Mouse (Mus musculus) midbrain, embryonic 14.5 days (tissue): Measurements from ENCODE around the gene Ankrd50. TPM values are rescaled to one million over a fixed set of nuclear protein-coding genes. Genes with fewer than 3 reads are reported as not detected.

Source experiments
- ATAC-seq: fragments of 200-750 bp; cut with Nextera tagmentation; 2 replicates; pipeline ENCODE4 v1.8.0; 2017; ENCODE audit warnings: moderate number of reproducible peaks, moderate library complexity; ENCODE audit not compliant: low FRiP score, low TSS enrichment
- DNase-seq: peaks from one replicate; pipeline ENCODE4 v3.0.0-alpha.2; 2015
- H3K27ac ChIP-seq: fragments of 300-500 bp; sonication (generic); replicated peaks from 2 replicates; pipeline ENCODE4 v1.5.1; 2014; ENCODE audit warnings: mild to moderate bottlenecking, low read depth, low read length, moderate library complexity
- H3K27me3 ChIP-seq: fragments of 300-500 bp; sonication (generic); 2 replicates; pipeline ENCODE4 v1.6.1; 2014; ENCODE audit warnings: low read length, control low read depth, mixed read lengths; ENCODE audit not compliant: control insufficient read depth, insufficient read depth
- H3K36me3 ChIP-seq: fragments of 300-500 bp; sonication (generic); 2 replicates; pipeline ENCODE4 v1.6.1; 2014; ENCODE audit warnings: low read length, control low read depth; ENCODE audit not compliant: control insufficient read depth, insufficient read depth
- H3K4me1 ChIP-seq: fragments of 300-500 bp; sonication (generic); 2 replicates; pipeline ENCODE4 v1.6.1; 2014; ENCODE audit warnings: mild to moderate bottlenecking, antibody characterized with exemption, low read length, control low read depth; ENCODE audit not compliant: control insufficient read depth, insufficient read depth
- H3K4me2 ChIP-seq: fragments of 300-500 bp; sonication (generic); 2 replicates; pipeline ENCODE4 v1.6.1; 2014; ENCODE audit warnings: mild to moderate bottlenecking, low read length, moderate library complexity
- H3K4me3 ChIP-seq: fragments of 300-500 bp; sonication (generic); replicated peaks from 2 replicates; pipeline ENCODE4 v1.5.1; 2014; ENCODE audit warnings: low read depth, low read length
- H3K9ac ChIP-seq: fragments of 300-500 bp; sonication (generic); replicated peaks from 2 replicates; pipeline ENCODE4 v1.6.1; 2014; ENCODE audit warnings: mild to moderate bottlenecking, low read length, moderate library complexity
- H3K9me3 ChIP-seq: fragments of 300-500 bp; sonication (generic); 2 replicates; pipeline ENCODE4 v1.6.1; 2016; ENCODE audit warnings: low read length, control low read depth, mixed read lengths; ENCODE audit not compliant: control insufficient read depth
- WGBS: fragments of 180-500 bp; shearing (Covaris S2); extraction: QIAGEN DNeasy Blood & Tissue Kit; methylation state at CpG from one replicate; pipeline ENCODE4 v1.1.7; 2014; 5-methylcytosine and 5-hydroxymethylcytosine counted together
- polyA plus RNA-seq: library from polyadenylated mRNA; unstranded; fragments of >200 nt; fragmentation: Nextera tagmentation; extraction: Ambion mirVana; gene quantifications from 2 replicates; pipeline ENCODE4 v1.2.1, GENCODE M21; 2014

The Ankrd50 gene
- polyA plus RNA-seq, 1 experiment from 2014 or later: 37.1 TPM

GRCm38 (mm10) chr3:38459507-38460249 is 25.0 kb downstream of the Ankrd50 start:
- Histone ChIP-seq H3K27me3 (no peaks in the 10 kb centered on the region), H3K4me3 (no peak overlapping the region), H3K27ac (no peak overlapping the region), H3K9me3 (no peaks in the 10 kb centered on the region), H3K4me2 (no peak overlapping the region), H3K36me3 (peaks cover 63% of the 10 kb centered on the region), H3K9ac (no peak overlapping the region), H3K4me1 (no peaks in the 10 kb centered on the region)
- ATAC-seq (no peak), DNase-seq (no peak)
- 92% methylated on average over 5 of the region's 5 CpGs for WGBS

- H3K27ac ChIP-seq: no peak overlapping the region
- no peak overlapping the region for H3K9ac ChIP-seq
- no peak for ATAC-seq
- peaks cover 78% of the 10 kb centered on the region for H3K36me3 ChIP-seq
- H3K27me3 ChIP-seq: no peaks in the 10 kb centered on the region
- DNase-seq: no peak
- H3K4me1 ChIP-seq: no peaks in the 10 kb centered on the region
- no peaks in the 10 kb centered on the region for H3K9me3 ChIP-seq
- 96% methylated on average over 14 of the region's 14 CpGs for WGBS
- no peak overlapping the region for H3K4me2 ChIP-seq
- no peak overlapping the region for H3K4me3 ChIP-seq
These were observed 27.6 kb downstream of the Ankrd50 start for GRCm38 (mm10) chr3:38457041-38457440.

- no peak for ATAC-seq
- no peaks in the 10 kb centered on the region for H3K4me1 ChIP-seq
- no peak overlapping the region for H3K4me3 ChIP-seq
- no peaks in the 10 kb centered on the region for H3K27me3 ChIP-seq
- no peak overlapping the region for H3K27ac ChIP-seq
- no peaks in the 10 kb centered on the region for H3K9me3 ChIP-seq
- H3K4me2 ChIP-seq: no peak overlapping the region
- H3K9ac ChIP-seq: no peak overlapping the region
- peaks cover 65% of the 10 kb centered on the region for H3K36me3 ChIP-seq
- 87% methylated on average over 9 of the region's 9 CpGs for WGBS
- peak; percentile 39 for DNase-seq
These were observed 32.4 kb downstream of the Ankrd50 start for GRCm38 (mm10) chr3:38452199-38452598.

GRCm38 (mm10) chr3:38446586-38446985 is 38.1 kb downstream of the Ankrd50 start:
- Histone ChIP-seq H3K4me1 (no peaks in the 10 kb centered on the region), H3K27ac (no peak overlapping the region), H3K9me3 (no peaks in the 10 kb centered on the region), H3K4me2 (no peak overlapping the region), H3K9ac (no peak overlapping the region), H3K4me3 (no peak overlapping the region), H3K36me3 (peaks cover 11% of the 10 kb centered on the region), H3K27me3 (no peaks in the 10 kb centered on the region)
- 93% methylated on average over 9 of the region's 9 CpGs for WGBS
- no peak for ATAC-seq
- no peak for DNase-seq

GRCm38 (mm10) chr3:38443875-38444274 is 40.8 kb downstream of the Ankrd50 start:
- Histone ChIP-seq H3K4me2 (no peak overlapping the region), H3K4me1 (no peaks in the 10 kb centered on the region), H3K27ac (no peak overlapping the region), H3K9me3 (no peaks in the 10 kb centered on the region), H3K36me3 (no peaks in the 10 kb centered on the region), H3K4me3 (no peak overlapping the region), H3K9ac (no peak overlapping the region), H3K27me3 (no peaks in the 10 kb centered on the region)
- 57% methylated on average over 4 of the region's 4 CpGs for WGBS
- DNase-seq (no peak), ATAC-seq (no peak)

- no peaks in the 10 kb centered on the region for H3K27me3 ChIP-seq
- WGBS: 81% methylated on average over 7 of the region's 7 CpGs
- H3K4me1 ChIP-seq: no peaks in the 10 kb centered on the region
- no peak overlapping the region for H3K4me3 ChIP-seq
- no peaks in the 10 kb centered on the region for H3K9me3 ChIP-seq
- no peak for ATAC-seq
- H3K4me2 ChIP-seq: no peak overlapping the region
- H3K9ac ChIP-seq: no peak overlapping the region
- H3K27ac ChIP-seq: no peak overlapping the region
- H3K36me3 ChIP-seq: no peaks in the 10 kb centered on the region
- DNase-seq: no peak
These were observed 44.1 kb downstream of the Ankrd50 start for GRCm38 (mm10) chr3:38440564-38440991.

GRCm38 (mm10) chr3:38436596-38436995 is 48.0 kb downstream of the Ankrd50 start:
- Histone ChIP-seq H3K4me1 (peaks cover 9% of the 10 kb centered on the region), H3K27me3 (no peaks in the 10 kb centered on the region), H3K36me3 (no peaks in the 10 kb centered on the region), H3K4me2 (no peak overlapping the region), H3K9me3 (no peaks in the 10 kb centered on the region), H3K27ac (no peak overlapping the region), H3K4me3 (no peak overlapping the region), H3K9ac (no peak overlapping the region)
- ATAC-seq (no peak), DNase-seq (no peak)
- WGBS: 65% methylated on average over 3 of the region's 3 CpGs

- H3K4me2 ChIP-seq: no peak overlapping the region
- H3K27ac ChIP-seq: no peak overlapping the region
- no peaks in the 10 kb centered on the region for H3K36me3 ChIP-seq
- no peaks in the 10 kb centered on the region for H3K27me3 ChIP-seq
- ATAC-seq (no peak), DNase-seq (no peak)
- WGBS: 90% methylated on average over 6 of the region's 6 CpGs
- H3K4me1 ChIP-seq: peaks cover 9% of the 10 kb centered on the region
- no peak overlapping the region for H3K9ac ChIP-seq
- no peaks in the 10 kb centered on the region for H3K9me3 ChIP-seq
- H3K4me3 ChIP-seq: no peak overlapping the region
These were observed 48.8 kb downstream of the Ankrd50 start for GRCm38 (mm10) chr3:38435828-38436227.

- no peaks in the 10 kb centered on the region for H3K36me3 ChIP-seq
- H3K4me2 ChIP-seq: no peak overlapping the region
- WGBS: 100% methylated on average over 2 of the region's 2 CpGs
- H3K9me3 ChIP-seq: no peaks in the 10 kb centered on the region
- H3K4me3 ChIP-seq: no peak overlapping the region
- no peak for DNase-seq
- no peak overlapping the region for H3K27ac ChIP-seq
- ATAC-seq: no peak
- peaks cover 9% of the 10 kb centered on the region for H3K4me1 ChIP-seq
- H3K27me3 ChIP-seq: no peaks in the 10 kb centered on the region
- H3K9ac ChIP-seq: no peak overlapping the region
These were observed 50.2 kb downstream of the Ankrd50 start for GRCm38 (mm10) chr3:38434486-38434885.
